Mouse (Mus musculus): ENCODE measurements at regions not wholly inside any gene's neighbourhood (a gene's known extent, or its start where the extent isn't known, plus 50 kb on each side); places are given as distances from the start of the nearest gene placed in this dataset.

DNA sequence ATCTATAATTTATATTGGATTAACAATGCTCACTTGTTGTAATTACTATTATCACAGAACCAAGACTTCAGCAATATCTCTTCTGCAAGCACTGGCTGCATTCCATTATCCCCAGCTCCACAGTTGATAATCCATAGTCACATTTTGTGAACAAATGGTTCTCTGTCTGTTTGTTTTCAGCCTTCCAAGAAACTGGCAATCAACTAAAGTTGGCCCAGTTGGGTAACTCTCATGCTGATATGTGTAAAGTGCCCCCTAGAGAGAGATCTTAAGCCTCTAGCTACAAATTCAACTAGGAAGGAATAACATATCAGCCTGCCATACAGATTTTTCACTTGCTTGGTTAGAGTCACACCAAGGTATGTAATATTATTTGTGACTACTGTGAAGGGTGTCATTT lies 955.4 kb upstream of the Cntnap5a start:
- TF ChIP-seq CTCF (IDR thresholded peaks at IDR 0.05; ENCODE audit: control insufficient read depth, insufficient read depth, insufficient read length): no peak
- TF ChIP-seq FOSL1 (IDR thresholded peaks at IDR 0.05; ENCODE audit: insufficient read depth, low read length, poor library complexity, severe bottlenecking): no peak
- no peak for TF ChIP-seq MYOG (IDR thresholded peaks at IDR 0.05; ENCODE audit: control insufficient read depth, extremely low read depth, insufficient read length)
- TF ChIP-seq USF1 (IDR thresholded peaks at IDR 0.05; ENCODE audit: low read depth): no peak

Measured in C2C12 (cell line).